Mouse (Mus musculus) intestine, embryonic 14.5 days (tissue): ENCODE results near the gene Cmklr1. TPM values are rescaled to one million over a fixed set of nuclear protein-coding genes. Genes with fewer than 3 reads are reported as not detected.

Source experiments
- ATAC-seq: fragments of 200-750 bp; cut with Nextera tagmentation; replicated peaks from 2 replicates; pipeline ENCODE4 v1.8.0; 2017; ENCODE audit warnings: low read depth, moderate number of reproducible peaks, moderate TSS enrichment, moderate library complexity; ENCODE audit not compliant: low FRiP score, low TSS enrichment
- DNase-seq: peaks from one replicate; pipeline ENCODE4 v3.0.0-alpha.2; 2018; ENCODE audit warnings: low spot score
- H3K27ac ChIP-seq: fragments of 300-500 bp; sonication (generic); 2 replicates; pipeline ENCODE4 v1.5.1; 2014; ENCODE audit warnings: low read depth, mild to moderate bottlenecking, control low read depth
- H3K27me3 ChIP-seq: fragments of 300-500 bp; sonication (generic); replicated peaks from 2 replicates; pipeline ENCODE4 v1.6.1; 2014; ENCODE audit warnings: low read length, control low read depth; ENCODE audit not compliant: control insufficient read depth, insufficient read depth
- H3K36me3 ChIP-seq: fragments of 300-500 bp; sonication (generic); 2 replicates; pipeline ENCODE4 v1.6.1; 2014; ENCODE audit warnings: low read length, control low read depth; ENCODE audit not compliant: control insufficient read depth, insufficient read depth
- H3K4me1 ChIP-seq: fragments of 300-500 bp; sonication (generic); replicated peaks from 2 replicates; pipeline ENCODE4 v1.6.1; 2014; ENCODE audit warnings: low read length, control low read depth, mixed read lengths; ENCODE audit not compliant: control insufficient read depth, insufficient read depth
- H3K4me2 ChIP-seq: fragments of 300-500 bp; sonication (generic); 2 replicates; pipeline ENCODE4 v1.6.1; 2014; ENCODE audit warnings: low read length
- H3K4me3 ChIP-seq: fragments of 300-500 bp; sonication (generic); 2 replicates; pipeline ENCODE4 v1.5.1; 2014; ENCODE audit warnings: low read depth, low read length, control low read depth, mixed read lengths
- H3K9ac ChIP-seq: fragments of 300-500 bp; sonication (generic); 2 replicates; pipeline ENCODE4 v1.6.1; 2014; ENCODE audit warnings: mild to moderate bottlenecking, low read length
- H3K9me3 ChIP-seq: fragments of 300-500 bp; sonication (generic); 2 replicates; pipeline ENCODE4 v1.6.1; 2016; ENCODE audit warnings: low read length, control low read depth; ENCODE audit not compliant: control insufficient read depth
- WGBS: fragments of 180-500 bp; shearing (Covaris S2); extraction: QIAGEN DNeasy Blood & Tissue Kit; methylation state at CpG from one replicate; pipeline ENCODE4 v1.1.7; 2014; 5-methylcytosine and 5-hydroxymethylcytosine counted together
- polyA plus RNA-seq: library from polyadenylated mRNA; unstranded; fragments of >200 nt; fragmentation: Nextera tagmentation; extraction: Ambion mirVana; gene quantifications from 2 replicates; pipeline ENCODE4 v1.2.1, GENCODE M21; 2014

Cmklr1 gene
- 1.6 and 2.4 TPM in 2 replicates for polyA plus RNA-seq

GRCm38 (mm10) chr5:113650035-113650865 lies at the start of gene Cmklr1:
TSS of gene Cmklr1 (minus strand) at chr5:113650426.
- H3K9me3 ChIP-seq: no peaks in the 10 kb centered on the region
- H3K27ac ChIP-seq: no peak within 1 kb of the TSS

GRCm38 (mm10) chr5:113694415-113694814 lies 44.2 kb upstream of the Cmklr1 start:
- WGBS: 10% methylated on average over 5 of the region's 5 CpGs
- Histone ChIP-seq H3K4me3 (no peak overlapping the region), H3K9me3 (no peaks in the 10 kb centered on the region), H3K36me3 (no peaks in the 10 kb centered on the region), H3K27ac (peak overlapping the region; percentile 7; the same call in 1 of the 2 replicates), H3K4me1 (peaks cover 11% of the 10 kb centered on the region), H3K9ac (no peak overlapping the region), H3K4me2 (no peak overlapping the region), H3K27me3 (no peaks in the 10 kb centered on the region)
- ATAC-seq (no peak), DNase-seq (no peak)

More at GRCm38 (mm10) chr5:113650035-113650865, at the start of gene Cmklr1:
- Histone ChIP-seq H3K27me3 (0 out of 2 replicates have a peak, but pooled peaks cover 3% of the 10 kb centered on the region), H3K4me3 (peak within 1 kb of the TSS; percentile 23), H3K9ac (peak within 1 kb of the TSS; percentile 8; the same call in 1 of the 2 replicates), H3K4me2 (peak within 1 kb of the TSS; percentile 47), H3K4me1 (peaks cover 19% of the 10 kb centered on the region), H3K36me3 (no peaks in the 10 kb centered on the region)
- ATAC-seq (no peak), DNase-seq (no peak)
- 7% methylated on average over 30 of the region's 30 CpGs for WGBS

GRCm38 (mm10) chr5:113694000-113694399 lies 43.8 kb upstream of the Cmklr1 start:
- Histone ChIP-seq H3K36me3 (no peaks in the 10 kb centered on the region), H3K4me3 (no peak overlapping the region), H3K9me3 (no peaks in the 10 kb centered on the region), H3K9ac (no peak overlapping the region), H3K27ac (peak overlapping the region; percentile 7; the same call in 1 of the 2 replicates), H3K27me3 (no peaks in the 10 kb centered on the region), H3K4me2 (no peak overlapping the region), H3K4me1 (peaks cover 11% of the 10 kb centered on the region)
- 31% methylated on average over 4 of the region's 4 CpGs for WGBS
- no peak for ATAC-seq
- no peak for DNase-seq

GRCm38 (mm10) chr5:113693196-113693755 lies 43.0 kb upstream of the Cmklr1 start:
- no peaks in the 10 kb centered on the region for H3K36me3 ChIP-seq
- no peaks in the 10 kb centered on the region for H3K9me3 ChIP-seq
- H3K4me3 ChIP-seq: no peak overlapping the region
- WGBS: 88% methylated on average over 8 of the region's 8 CpGs
- no peak overlapping the region for H3K9ac ChIP-seq
- peaks cover 11% of the 10 kb centered on the region for H3K4me1 ChIP-seq
- no peaks in the 10 kb centered on the region for H3K27me3 ChIP-seq
- no peak overlapping the region for H3K4me2 ChIP-seq
- no peak overlapping the region for H3K27ac ChIP-seq
- ATAC-seq (no peak), DNase-seq (no peak)

GRCm38 (mm10) chr5:113690866-113691265 lies 40.6 kb upstream of the Cmklr1 start:
- Histone ChIP-seq H3K4me3 (no peak overlapping the region), H3K4me2 (no peak overlapping the region), H3K9ac (no peak overlapping the region), H3K36me3 (no peaks in the 10 kb centered on the region), H3K9me3 (no peaks in the 10 kb centered on the region), H3K27ac (no peak overlapping the region), H3K4me1 (peaks cover 11% of the 10 kb centered on the region), H3K27me3 (no peaks in the 10 kb centered on the region)
- 95% methylated on average over 2 of the region's 2 CpGs for WGBS
- ATAC-seq (no peak), DNase-seq (no peak)

- no peak overlapping the region for H3K9ac ChIP-seq
- H3K27ac ChIP-seq: no peak overlapping the region
- no peak overlapping the region for H3K4me2 ChIP-seq
- H3K4me3 ChIP-seq: no peak overlapping the region
- peaks cover 7% of the 10 kb centered on the region for H3K4me1 ChIP-seq
- H3K9me3 ChIP-seq: no peaks in the 10 kb centered on the region
- no peak for DNase-seq
- WGBS: 79% methylated on average over 15 of the region's 15 CpGs
- no peaks in the 10 kb centered on the region for H3K27me3 ChIP-seq
- no peaks in the 10 kb centered on the region for H3K36me3 ChIP-seq
- ATAC-seq: no peak
These were observed 39.9 kb upstream of the Cmklr1 start for GRCm38 (mm10) chr5:113690069-113690548.

GRCm38 (mm10) chr5:113687514-113687913 lies 37.3 kb upstream of the Cmklr1 start:
- no peaks in the 10 kb centered on the region for H3K36me3 ChIP-seq
- H3K9me3 ChIP-seq: no peaks in the 10 kb centered on the region
- DNase-seq (no peak), ATAC-seq (no peak)
- H3K27me3 ChIP-seq: no peaks in the 10 kb centered on the region
- 78% methylated on average over 5 of the region's 5 CpGs for WGBS
- H3K4me3 ChIP-seq: no peak overlapping the region
- H3K4me1 ChIP-seq: no peaks in the 10 kb centered on the region
- H3K4me2 ChIP-seq: no peak overlapping the region
- no peak overlapping the region for H3K27ac ChIP-seq
- no peak overlapping the region for H3K9ac ChIP-seq

- no peaks in the 10 kb centered on the region for H3K36me3 ChIP-seq
- no peak overlapping the region for H3K4me2 ChIP-seq
- ATAC-seq (no peak), DNase-seq (no peak)
- H3K27ac ChIP-seq: no peak overlapping the region
- whole genome bisulfite sequencing: 33% methylated on average over 5 of the region's 5 CpGs
- no peaks in the 10 kb centered on the region for H3K9me3 ChIP-seq
- H3K27me3 ChIP-seq: no peaks in the 10 kb centered on the region
- H3K4me1 ChIP-seq: no peaks in the 10 kb centered on the region
- H3K9ac ChIP-seq: no peak overlapping the region
- H3K4me3 ChIP-seq: no peak overlapping the region
These were observed 35.2 kb upstream of the Cmklr1 start for GRCm38 (mm10) chr5:113685471-113685870.
